Mouse (Mus musculus) liver, adult (tissue): ENCODE results near the gene Sirt7.

Experiments
- GATA4 ChIP-seq: IDR thresholded peaks from 2 replicates; pipeline ENCODE4 v1.6.1; 2014; ENCODE audit warnings: mild to moderate bottlenecking, low read length; ENCODE audit not compliant: insufficient replicate concordance

Sirt7 gene

GRCm38 (mm10) chr11:120615167-120615566 is 9.9 kb downstream of the Sirt7 start:
- TF ChIP-seq GATA4, result no peak

GRCm38 (mm10) chr11:120613976-120614375 is 11.1 kb downstream of the Sirt7 start:
- TF ChIP-seq GATA4, result no peak

- no peak for TF ChIP-seq GATA4
Measured at GRCm38 (mm10) chr11:120613481-120613972, 11.5 kb downstream of the Sirt7 start.

GRCm38 (mm10) chr11:120612763-120613162 is 12.3 kb downstream of the Sirt7 start:
- TF ChIP-seq GATA4, result no peak

- TF ChIP-seq GATA4, result no peak
Measured at GRCm38 (mm10) chr11:120610477-120611046, 14.5 kb downstream of the Sirt7 start.

GRCm38 (mm10) chr11:120609250-120609649 is 15.8 kb downstream of the Sirt7 start:
- no peak for TF ChIP-seq GATA4

GRCm38 (mm10) chr11:120608241-120609034 is 16.6 kb downstream of the Sirt7 start, which contains the start of gene Npb:
TSS of gene Npb (plus strand) at chr11:120608477.
- TF ChIP-seq GATA4, result no peak

- no peak for TF ChIP-seq GATA4
Measured at GRCm38 (mm10) chr11:120606764-120607163, 18.3 kb downstream of the Sirt7 start.

- no peak for TF ChIP-seq GATA4
Measured at GRCm38 (mm10) chr11:120605667-120606066, 19.4 kb downstream of the Sirt7 start.

- no peak for TF ChIP-seq GATA4
Measured at GRCm38 (mm10) chr11:120603545-120603944, 21.5 kb downstream of the Sirt7 start.

GRCm38 (mm10) chr11:120600716-120601115 is 24.3 kb downstream of the Sirt7 start:
- TF ChIP-seq GATA4, result no peak

- no peak for TF ChIP-seq GATA4
Measured at GRCm38 (mm10) chr11:120598990-120599549, 26.0 kb downstream of the Sirt7 start.

- peak; percentile 40; the same call in 1 of the 2 replicates for TF ChIP-seq GATA4
Measured at GRCm38 (mm10) chr11:120598283-120598989, 26.6 kb downstream of the Sirt7 start, which contains the start of the genes Alyref and Anapc11. TSS of gene Alyref (minus strand) at chr11:120598365. TSS of gene Anapc11 (plus strand) at chr11:120598421.

- no peak for TF ChIP-seq GATA4
Measured at GRCm38 (mm10) chr11:120597240-120598235, 27.5 kb downstream of the Sirt7 start.

- TF ChIP-seq GATA4, result no peak
Measured at GRCm38 (mm10) chr11:120588531-120588930, 36.5 kb downstream of the Sirt7 start.

GRCm38 (mm10) chr11:120583937-120584336 is 41.1 kb downstream of the Sirt7 start:
- no peak for TF ChIP-seq GATA4
